Mouse (Mus musculus) CD8-positive naive resting alpha-beta T cell, adult 2 months (primary cell): ENCODE measurements around the gene Rgs14.

Source experiments
- DNase-seq, 2 experiments: peaks; one replicate each; pipeline ENCODE4 v3.0.0; 2022; ENCODE audit warnings: low read depth in 2 of 2, low spot score in 2 of 2

Gene Rgs14

DNA sequence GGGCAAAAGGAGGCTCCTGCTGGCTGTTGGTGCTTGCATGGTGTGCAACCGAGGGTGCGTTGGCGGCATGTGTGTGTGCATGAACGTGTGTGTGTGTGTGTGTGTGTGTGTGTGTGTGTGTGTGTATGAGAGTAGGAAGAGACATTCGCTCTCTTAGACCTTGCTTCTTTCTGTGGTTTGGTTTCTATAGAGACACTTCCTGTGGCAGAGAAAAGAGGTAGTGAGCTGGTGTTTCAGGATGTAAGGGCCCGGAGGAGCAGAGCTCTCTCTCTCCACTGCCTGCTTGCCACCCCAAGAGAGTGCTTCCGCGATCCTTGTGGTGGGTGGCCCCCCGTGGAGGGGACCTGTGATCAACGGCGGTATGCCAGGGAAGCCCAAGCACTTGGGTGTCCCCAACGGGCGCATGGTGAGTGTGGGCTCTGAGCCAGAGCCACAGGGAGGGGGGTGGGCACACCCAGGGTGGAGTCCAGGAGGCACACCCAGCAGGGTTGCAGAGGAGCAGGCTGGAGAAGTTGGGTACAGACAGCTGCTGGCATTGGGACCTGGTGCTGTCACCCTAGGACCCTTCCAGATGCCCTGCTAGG lies at the start of gene Rgs14:
Gene Rgs14, plus strand, starts transcription at position 202 of the 584 bp plus-strand sequence.
- DNase-seq = peak; percentile 66 to 72

DNA sequence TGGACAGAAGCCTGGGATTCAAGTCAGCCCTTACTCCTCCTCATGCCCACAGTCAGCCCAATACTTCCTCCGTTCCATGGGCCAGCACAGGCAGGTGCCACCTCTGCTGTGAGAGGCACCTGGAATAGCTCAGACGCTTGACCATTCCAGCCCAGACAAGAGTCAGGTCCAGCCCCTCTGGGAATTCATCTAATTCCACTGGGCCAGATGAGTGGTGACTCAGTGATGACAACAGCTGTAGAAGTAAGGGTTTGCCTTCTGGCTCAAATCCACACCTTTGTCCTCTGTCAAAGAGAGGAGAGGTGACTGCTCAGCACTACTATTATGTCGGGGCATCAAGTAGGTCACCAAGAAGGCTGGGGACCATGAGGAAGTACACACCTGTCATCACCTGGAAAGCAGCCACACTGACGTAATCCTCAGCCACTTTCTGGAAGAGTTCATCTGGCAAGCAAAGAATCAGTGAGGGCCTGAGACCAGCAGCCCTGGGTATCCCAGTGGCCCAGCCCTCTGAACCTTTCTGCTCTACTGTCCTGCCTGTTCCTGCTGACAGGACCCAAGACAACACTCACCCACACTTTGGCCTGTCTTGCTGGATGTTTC lies 49.5 kb upstream of the Rgs14 start, which contains the start of gene Prelid1:
Gene Prelid1, plus strand, starts transcription at position 570 of the 603 bp plus-strand sequence.
- DNase-seq = no peak

DNA sequence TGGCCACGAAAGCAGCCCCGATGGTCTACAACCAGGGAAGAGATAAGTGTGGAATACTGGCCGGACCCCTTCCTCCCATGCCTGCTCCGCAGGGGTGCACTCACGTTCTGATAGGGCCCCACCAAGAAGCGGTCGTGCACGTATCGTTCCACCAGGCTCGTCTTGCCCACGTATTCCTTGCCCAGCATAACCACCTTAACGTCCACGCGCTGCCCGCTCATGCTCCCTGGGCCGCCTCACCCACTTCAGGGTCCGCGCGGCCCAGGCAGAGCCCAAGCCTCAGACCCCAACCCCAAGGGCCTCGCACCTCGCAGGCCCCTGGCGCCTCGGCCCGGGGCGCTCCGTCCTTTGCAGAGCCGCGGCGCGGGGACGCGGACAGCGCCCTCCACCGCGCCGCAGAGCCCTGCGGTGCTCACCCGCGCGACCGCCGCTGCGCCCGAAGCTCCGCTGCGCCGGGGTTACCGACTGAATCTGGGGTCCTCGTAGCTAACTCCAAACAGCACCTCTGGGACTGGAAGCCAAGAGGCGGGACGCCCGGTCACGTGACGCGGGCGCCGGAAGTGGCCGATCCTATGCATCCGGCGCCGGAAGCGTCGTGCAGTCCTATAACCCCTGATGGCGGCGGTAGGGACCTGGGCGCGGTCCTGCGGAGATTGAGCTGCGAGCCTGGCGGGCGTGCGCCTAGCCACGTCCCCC lies 48.0 kb upstream of the Rgs14 start, which contains the start of gene Rab24:
Gene Rab24, minus strand, starts transcription at position 513 of the 696 bp plus-strand sequence.
- DNase-seq = peak; percentile 76 to 83

DNA sequence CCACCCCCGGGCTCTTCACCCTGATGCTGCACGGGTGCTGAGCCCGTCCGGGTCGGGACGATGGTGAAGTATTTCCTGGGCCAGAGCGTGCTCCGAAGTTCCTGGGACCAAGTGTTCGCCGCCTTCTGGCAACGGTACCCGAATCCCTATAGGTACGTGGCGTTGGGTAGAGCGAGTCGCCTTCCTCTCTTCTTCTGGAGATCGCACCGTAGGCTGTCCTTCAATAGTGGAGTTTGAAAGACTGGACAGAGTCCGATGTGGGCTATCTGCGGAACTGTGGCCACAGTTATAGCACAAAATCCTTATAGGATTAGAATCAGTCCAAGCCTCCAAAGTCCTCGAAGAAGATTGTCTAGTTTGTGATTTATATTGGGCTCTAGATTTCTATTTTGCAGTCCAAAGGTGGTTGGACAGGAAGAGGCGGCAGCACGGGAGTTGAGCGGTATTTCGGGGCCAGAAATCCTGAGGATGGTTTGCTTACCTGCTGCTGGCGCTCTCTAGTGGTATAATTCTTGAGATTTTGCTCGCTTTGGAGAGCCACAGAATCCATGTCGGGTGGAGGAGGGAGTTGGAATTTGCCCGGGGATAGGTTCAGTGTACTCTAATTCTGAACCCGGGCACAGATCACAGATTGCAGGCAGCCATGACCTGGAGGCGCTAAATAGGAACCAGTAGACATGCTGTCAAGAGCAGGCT lies 47.3 kb upstream of the Rgs14 start:
- peak in 1 of 2 experiments; percentile 36 for DNase-seq

DNA sequence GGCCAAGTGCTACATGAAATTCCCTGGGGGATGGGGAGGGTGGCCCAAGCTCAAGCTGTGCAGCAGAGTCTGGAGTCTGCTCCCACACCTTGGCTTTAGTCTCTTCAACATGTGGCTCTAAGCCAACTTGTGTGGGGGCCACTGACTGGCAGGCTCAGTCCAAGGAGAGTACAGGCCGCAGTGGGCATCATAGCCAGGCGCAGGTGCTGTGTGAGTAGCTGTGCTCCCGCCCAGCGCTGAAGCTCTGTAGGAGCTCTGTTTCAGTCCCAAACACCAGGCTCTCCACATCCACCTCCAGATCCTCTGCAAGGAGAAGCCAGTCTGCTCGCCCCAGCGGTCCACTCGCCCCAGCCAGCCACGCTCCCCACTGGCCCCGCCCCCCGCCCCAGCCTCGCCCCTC lies 43.9 kb upstream of the Rgs14 start:
- DNase-seq = no peak

DNA sequence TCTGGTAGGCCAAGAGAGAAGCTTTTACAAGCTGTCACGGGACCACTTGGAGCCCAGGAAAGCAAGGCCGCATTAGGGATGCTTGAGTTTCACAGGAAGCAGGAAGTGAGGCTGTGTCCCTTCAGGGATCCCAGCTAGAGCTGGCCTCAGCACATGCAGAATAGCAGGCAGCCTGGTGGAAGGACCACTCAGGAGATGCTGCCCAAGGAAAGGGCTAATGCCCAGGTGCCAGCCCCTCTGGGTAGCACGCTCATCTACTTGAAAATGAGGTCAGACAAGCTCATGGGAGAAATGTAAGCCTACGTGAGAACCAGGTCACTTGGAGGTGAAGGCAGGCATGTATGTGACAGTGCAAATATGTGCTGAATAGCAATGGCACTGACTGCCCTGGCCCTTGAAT lies 42.4 kb upstream of the Rgs14 start:
- DNase-seq = no peak

DNA sequence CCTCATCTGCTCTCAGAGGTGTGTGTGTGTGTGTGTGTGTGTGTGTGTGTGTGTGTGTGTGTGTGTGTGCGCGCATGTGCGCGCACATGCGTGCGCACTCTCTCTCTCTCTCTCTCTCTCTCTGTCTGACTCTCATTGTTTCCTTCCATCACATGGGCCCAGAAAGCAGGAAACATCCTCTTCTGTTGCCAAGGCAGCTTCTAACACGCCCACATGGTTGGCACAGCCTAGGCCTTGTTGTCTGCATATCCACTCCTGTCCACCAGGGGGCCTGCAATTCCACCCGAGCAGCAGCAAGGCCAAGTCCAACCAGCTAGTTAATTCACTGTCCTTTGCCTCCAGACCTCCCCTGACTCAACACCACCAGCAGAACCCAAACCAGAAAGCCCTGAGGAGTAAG lies 41.9 kb upstream of the Rgs14 start:
- peak; percentile 85 to 91 for DNase-seq

DNA sequence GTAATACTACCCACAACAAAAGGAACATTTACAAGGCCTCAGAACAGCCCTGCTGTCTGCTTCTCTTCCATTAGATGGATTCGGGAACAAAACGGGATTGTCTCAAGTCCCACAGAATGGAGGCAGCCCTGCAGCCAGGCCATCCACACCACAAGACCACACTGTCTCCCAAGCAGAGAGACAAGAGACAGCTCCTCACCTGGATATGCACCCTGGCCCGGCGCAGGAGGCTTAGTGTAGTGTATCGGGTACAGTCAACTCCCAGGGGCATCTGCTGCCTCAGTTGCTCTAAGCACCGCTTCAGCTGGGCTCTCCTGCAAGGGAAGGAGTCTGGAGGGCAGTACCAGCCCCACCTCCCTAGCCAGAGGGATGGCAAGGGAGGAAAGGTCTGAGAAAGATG lies 41.4 kb upstream of the Rgs14 start:
- DNase-seq = no peak

DNA sequence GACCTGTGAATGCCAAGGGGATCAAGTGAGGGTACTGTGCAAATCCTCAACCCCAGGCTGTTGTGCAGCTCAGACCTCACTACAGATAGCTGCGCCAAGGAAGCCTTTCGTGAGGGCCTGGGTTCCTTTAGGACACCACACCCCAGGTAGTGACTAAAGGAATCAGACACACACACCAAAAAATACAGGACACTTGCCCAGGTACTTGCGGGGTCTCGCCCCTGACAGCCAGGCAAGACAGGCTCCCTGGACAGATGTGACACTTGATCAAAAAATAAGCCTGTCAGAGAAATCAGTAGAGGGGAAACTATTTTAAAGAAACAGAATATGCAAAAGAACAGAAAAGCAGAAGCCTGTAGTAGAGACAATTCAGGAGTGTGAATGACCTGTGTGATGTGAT lies 40.9 kb upstream of the Rgs14 start:
- no peak for DNase-seq

DNA sequence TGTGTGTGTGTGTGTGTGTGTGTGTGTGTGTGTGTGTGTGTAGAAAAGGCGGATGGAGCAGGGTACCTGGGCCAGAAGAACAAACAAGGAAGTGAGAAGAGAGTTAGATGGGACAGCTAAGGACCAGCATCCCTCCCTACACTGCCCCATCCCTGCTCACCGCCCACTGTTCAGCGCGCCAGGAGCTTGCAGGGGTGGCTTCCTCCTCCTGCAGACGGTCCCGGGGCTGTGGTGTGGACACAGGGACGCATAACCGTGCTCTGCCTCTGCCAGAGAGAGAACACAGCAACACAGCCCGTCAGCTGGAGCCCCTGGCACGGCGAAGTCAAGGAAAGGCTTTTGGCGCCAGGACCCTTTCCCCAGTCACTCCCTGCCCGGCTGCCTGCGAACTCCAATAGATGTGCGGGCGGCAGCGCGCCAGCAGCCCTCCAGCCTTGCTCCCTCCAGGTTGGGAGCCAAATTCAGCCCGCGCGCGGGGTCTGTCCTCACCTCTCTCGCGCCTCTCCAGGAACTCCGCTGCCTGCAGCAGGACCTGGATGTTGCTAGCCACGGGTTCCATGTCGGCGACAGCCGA lies 40.3 kb upstream of the Rgs14 start:
- peak in 1 of 2 experiments; percentile 9 for DNase-seq

DNA sequence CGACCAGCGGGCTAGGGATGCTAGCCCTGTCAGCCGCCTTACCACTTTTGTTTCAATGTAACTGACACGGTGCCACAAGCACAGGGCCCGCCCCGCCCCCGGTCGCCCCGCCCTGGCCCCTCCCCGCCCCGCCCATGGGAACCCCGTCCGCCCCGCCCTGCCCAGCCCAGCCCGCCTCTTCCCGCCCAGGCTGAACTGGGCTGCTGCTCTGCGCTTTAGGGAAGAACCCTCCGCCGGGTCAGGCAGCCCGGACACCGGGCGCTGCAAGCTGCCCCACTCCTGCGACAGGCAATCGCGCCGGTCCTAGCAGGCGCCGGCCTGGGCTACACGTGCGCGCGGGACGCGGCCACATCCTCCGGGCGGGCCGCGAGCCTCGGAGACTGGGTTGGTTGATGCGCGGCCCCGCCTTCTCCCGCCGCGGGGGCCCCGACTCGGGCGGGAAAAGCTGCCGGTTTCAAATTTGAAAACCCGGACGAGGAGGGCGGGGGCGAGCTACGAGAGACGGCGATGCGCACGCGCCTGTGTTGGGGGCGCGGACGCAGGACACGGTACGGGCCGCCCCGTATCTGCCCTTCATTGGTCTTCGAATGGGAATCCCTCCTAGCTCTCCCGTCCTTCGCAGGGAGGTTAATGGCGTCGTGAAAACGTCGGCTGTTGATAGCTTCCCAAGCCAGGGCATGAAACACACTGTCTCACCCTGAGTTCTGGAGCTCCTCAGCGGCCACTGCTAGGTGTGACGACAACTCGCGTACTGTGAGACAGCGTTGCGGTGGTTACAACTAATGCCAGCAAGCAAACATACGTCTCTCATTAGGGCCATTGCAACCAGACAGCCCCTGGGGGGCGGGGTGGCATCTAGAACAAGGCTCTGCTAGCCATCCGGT lies 39.6 kb upstream of the Rgs14 start, which contains the start of gene Mxd3:
Gene Mxd3, minus strand, starts transcription at position 141 of the 884 bp plus-strand sequence.
- peak; percentile 71 to 77 for DNase-seq

DNA sequence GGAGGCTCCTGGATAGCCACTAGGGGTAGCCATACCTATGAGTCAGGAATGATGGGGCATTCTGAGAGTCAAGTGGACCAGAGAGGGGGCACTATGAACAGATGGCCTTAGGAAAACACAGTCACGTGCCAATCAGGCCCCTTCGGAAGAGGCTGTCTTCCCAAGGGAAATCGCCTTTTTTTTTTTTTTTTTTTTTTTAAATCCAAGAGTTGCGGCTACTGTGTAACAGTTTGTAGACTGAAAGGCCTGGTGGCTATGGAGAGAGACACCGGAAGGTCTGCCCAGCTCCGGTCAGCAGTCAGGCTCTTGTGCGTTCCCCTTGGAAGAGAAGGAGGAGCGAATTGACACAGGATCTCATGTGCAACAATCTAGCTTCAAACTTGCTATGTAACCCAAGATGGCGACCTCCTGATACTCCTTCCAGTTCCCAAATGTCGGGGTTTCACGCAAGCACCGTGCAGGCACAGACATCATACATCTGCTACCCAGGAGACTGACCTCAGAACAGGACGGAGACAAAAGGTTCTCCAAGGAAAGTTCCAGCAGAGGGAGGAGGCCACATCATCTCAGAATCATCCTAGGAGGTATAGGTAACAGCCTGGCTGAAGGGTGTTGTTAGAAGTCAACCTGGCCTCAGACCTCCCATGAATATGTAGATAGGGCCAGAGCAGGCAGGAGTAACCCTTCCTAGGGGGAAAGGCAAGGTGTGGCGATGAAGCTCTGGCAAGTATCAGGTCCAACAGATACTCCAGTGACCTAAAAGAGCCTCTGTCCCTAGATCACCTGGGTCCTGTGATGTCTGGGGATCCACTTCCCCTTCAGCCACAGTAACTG lies 38.7 kb upstream of the Rgs14 start:
- no peak for DNase-seq

DNA sequence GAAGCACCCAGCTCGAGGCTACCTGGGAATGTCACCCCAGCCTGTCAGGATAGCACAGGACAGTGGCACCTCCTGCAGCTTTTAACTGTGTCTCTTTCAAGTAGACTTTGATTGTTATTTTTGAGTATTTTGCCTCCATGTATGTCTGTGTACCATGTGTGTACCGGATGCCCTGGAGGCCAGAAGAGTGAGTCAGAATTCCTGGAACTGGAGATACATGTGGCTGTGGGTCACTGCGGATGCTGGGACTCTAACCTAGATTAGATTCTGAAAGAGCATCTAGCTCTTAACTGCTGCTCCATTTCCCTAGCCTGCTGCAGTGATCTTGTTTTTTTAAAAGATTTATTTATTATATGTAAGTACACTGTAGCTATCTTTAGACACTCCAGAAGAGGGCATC lies 37.2 kb upstream of the Rgs14 start:
- no peak for DNase-seq

DNA sequence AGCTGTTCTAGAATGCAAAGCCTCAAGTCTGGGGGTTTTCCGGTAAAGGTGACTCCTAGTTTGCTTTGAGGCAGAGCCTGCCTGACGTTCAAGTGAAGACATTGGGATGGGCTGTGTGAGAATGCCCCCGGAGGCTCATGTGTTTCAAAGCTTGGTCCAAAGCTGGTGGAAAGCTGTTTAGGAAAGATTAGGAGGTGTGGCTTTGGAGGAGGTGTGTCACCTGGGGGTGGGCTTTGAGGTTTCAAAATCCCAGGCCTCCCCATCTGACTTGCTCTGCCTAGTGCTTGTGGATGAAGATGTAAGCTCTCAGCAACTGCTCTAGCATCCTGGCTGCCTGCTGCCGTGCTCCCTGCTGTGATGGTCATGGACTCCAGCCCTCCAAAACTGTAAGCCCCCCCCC lies 33.8 kb upstream of the Rgs14 start:
- DNase-seq = no peak

DNA sequence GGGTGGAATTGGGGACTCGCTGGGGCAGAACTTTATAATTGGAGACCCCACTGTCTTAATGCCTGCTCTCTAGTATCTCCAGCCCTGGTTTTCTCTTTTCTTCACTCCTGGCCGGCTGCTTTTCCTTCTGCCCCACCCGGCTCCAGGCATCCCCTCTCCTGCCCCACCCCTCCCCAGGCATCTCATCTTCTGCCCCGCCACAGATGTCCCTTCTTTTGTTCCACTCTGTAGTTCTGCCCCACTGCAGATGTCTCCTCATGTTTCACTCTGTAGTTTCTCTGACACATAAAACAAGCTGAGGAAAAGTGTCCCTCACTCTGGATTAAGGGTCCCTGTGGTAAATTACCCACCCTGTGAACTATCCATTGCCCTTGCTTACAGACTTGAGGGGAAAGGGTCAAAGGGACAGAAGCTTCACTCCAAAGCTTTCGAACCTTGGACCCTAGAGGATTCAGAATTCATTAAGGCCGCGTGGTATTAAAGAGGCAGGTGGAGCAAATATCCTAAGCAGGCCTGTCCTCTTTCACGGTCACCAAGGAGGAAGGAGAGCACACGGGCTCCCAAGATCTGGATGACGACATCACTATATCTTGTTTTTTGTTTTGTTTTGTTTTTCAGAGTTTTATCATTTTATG lies 32.1 kb upstream of the Rgs14 start:
- no peak for DNase-seq

DNA sequence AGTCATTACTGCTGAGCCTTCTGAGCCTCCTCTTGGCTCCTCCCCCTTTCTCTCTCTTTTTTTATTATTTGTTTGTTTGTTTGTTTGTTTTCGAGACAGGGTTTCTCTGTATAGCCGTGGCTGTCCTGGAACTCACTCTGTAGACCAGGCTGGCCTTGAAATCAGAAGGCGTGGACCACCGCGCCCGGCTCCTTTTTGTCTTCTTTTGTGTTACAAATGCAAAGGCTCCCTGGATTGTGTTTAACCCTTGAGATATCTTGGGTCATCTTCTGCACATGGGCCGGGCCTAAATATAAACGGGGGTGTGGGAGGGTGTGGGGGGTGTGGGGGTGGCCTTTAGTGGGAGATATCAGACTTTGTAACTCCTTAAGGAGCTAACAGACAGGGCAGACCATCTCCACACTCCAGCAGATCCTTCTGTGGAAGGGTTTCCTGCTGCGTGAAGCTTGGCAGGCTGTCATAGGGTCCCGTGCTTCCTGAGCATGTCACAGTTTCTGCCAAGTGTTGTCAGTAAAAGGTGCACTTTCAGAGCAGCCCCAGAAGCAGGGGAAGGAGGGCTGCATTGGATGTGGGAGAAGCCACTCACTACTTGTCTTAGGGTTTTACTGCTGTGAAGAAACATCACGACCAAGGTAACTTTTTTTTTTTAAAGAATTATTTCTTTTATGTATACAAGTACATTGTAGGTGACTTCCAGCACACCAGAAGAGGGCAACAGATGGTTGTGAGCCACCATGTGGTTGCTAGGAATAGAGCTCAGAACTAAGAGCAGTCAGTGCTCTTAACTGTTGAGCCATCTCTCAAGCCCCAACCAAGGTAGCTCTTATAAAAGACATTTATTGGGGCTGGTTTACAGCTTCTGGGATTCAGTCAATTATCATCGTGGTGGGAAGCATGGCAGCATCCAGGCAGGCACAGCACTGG lies 31.1 kb upstream of the Rgs14 start:
- DNase-seq = no peak

DNA sequence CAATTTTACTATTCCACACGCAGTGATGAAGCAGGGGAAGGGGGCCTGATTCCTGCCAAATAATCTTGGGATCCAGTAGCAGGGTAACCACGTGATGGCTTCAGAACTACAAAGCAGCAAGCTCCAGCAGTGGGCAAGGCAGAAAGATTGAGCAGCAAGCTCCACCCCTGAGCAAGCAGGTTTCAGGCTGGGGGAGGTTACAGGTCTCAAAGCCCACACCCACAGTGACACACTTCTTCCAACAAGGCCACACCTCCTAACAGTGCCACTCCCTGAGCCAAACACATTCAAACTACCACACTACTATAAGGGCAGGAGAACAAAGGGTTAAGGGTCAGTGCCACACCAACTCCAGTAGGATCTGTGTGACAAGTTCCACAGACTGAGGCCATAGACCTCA lies 30.3 kb upstream of the Rgs14 start:
- DNase-seq = no peak

DNA sequence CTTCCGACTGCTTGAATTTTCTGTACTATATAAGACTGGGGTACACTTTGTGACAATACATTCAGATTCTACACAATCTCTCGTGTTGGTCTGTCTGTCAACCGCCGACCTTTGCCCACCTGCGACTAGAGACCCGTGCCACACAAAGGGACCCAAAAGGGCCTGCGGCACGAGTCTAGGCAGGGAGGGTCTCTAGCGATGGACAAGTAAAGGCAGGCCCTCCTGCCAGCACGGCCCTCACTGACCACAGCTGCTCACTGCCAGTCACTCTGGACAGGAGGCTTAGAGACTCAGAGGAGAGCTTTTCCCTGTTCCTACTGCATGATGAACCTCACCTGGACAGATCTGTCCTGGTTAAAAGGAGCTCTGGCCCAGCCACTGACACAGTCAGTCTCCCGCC lies 27.1 kb upstream of the Rgs14 start:
- DNase-seq = no peak
